Mouse (Mus musculus) limb, embryonic 10.5 days (tissue): ENCODE data around the gene Abcb9. TPM values are rescaled to one million over a fixed set of nuclear protein-coding genes. Genes with fewer than 3 reads are reported as not detected.

Experiments used
- DNase-seq: peaks from one replicate; pipeline ENCODE4 v3.0.0-alpha.2; 2017; ENCODE audit warnings: low spot score
- H3K27ac ChIP-seq: fragments of 300-500 bp; sonication (generic); 2 replicates; pipeline ENCODE4 v1.5.1; 2016; ENCODE audit warnings: mild to moderate bottlenecking
- H3K27me3 ChIP-seq: fragments of 300-500 bp; sonication (generic); 2 replicates; pipeline ENCODE4 v1.6.1; 2016; ENCODE audit warnings: low read depth, mild to moderate bottlenecking; ENCODE audit not compliant: poor library complexity, severe bottlenecking
- H3K36me3 ChIP-seq: fragments of 300-500 bp; sonication (generic); 2 replicates; pipeline ENCODE4 v1.6.1; 2016; ENCODE audit warnings: mild to moderate bottlenecking, moderate library complexity
- H3K4me1 ChIP-seq: fragments of 300-500 bp; sonication (generic); 2 replicates; pipeline ENCODE4 v1.6.1; 2016
- H3K4me3 ChIP-seq: fragments of 300-500 bp; sonication (generic); 2 replicates; pipeline ENCODE4 v1.5.1; 2016; ENCODE audit warnings: mild to moderate bottlenecking, moderate library complexity
- H3K9me3 ChIP-seq: fragments of 300-500 bp; sonication (generic); replicated peaks from 2 replicates; pipeline ENCODE4 v1.6.1; 2016; ENCODE audit warnings: mild to moderate bottlenecking
- WGBS: fragments of 180-500 bp; shearing (Covaris S2); methylation state at CpG from one replicate; pipeline ENCODE4 v1.1.7; 2016; 5-methylcytosine and 5-hydroxymethylcytosine counted together
- polyA plus RNA-seq: library from polyadenylated mRNA; unstranded; fragments of >200 nt; fragmentation: Nextera tagmentation; extraction: Ambion mirVana; gene quantifications from 2 replicates; pipeline ENCODE4 v1.2.1, GENCODE M21; 2016

Abcb9 gene
- polyA plus RNA-seq, 1 experiment from 2014 or later: 0.55 TPM

- H3K9me3 ChIP-seq: no peaks in the 10 kb centered on the region
- WGBS: 2% methylated on average over 26 of the region's 26 CpGs
- DNase-seq: peak; percentile 63
These were observed 64.3 kb downstream of the Abcb9 start for GRCm38 (mm10) chr5:124031068-124031955.

GRCm38 (mm10) chr5:124030386-124031067 is 65.1 kb downstream of the Abcb9 start:
- H3K4me3 ChIP-seq: peak overlapping the region; percentile 76
- 80% methylated on average over 12 of the region's 12 CpGs for WGBS
- peaks cover 38% of the 10 kb centered on the region for H3K36me3 ChIP-seq
- no peaks in the 10 kb centered on the region for H3K9me3 ChIP-seq
- peaks cover 26% of the 10 kb centered on the region for H3K4me1 ChIP-seq
- H3K27me3 ChIP-seq: no peaks in the 10 kb centered on the region
- DNase-seq: no peak
- H3K27ac ChIP-seq: peak overlapping the region; percentile 91; the same call in 1 of the 2 replicates

More at GRCm38 (mm10) chr5:124031068-124031955, 64.3 kb downstream of the Abcb9 start:
- H3K4me3 ChIP-seq: peak overlapping the region; percentile 76
- H3K36me3 ChIP-seq: peaks cover 30% of the 10 kb centered on the region
- peak overlapping the region; percentile 91 for H3K27ac ChIP-seq
- H3K4me1 ChIP-seq: peaks cover 22% of the 10 kb centered on the region
- H3K27me3 ChIP-seq: no peaks in the 10 kb centered on the region

- peaks cover 45% of the 10 kb centered on the region for H3K36me3 ChIP-seq
- H3K27me3 ChIP-seq: no peaks in the 10 kb centered on the region
- no peak overlapping the region for H3K4me3 ChIP-seq
- no peak overlapping the region for H3K27ac ChIP-seq
- DNase-seq: no peak
- 93% methylated on average over 19 of the region's 19 CpGs for WGBS
- H3K4me1 ChIP-seq: peaks cover 35% of the 10 kb centered on the region
- no peaks in the 10 kb centered on the region for H3K9me3 ChIP-seq
These were observed 66.2 kb downstream of the Abcb9 start for GRCm38 (mm10) chr5:124029220-124030035.

DNA sequence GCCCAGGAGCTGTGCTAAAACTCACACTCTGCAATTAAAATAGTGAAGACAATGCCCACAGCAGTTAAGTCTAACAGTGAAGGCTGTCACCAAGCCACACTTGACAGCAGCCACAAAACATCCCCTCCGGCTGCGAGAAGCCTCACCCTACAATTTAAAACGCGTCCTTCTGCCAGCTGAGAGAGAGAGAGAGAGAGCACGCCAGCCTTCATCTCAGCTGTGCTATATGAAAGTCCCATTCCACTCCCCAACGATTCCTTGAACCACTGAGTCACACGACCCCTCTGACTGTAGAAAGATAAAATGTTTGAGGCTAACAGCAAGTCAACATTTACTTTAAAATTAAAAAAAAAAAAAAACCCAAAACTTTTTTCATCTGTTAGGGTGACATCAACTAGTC is 66.9 kb downstream of the Abcb9 start:
- H3K9me3 ChIP-seq: no peaks in the 10 kb centered on the region
- DNase-seq: no peak
- H3K36me3 ChIP-seq: peaks cover 45% of the 10 kb centered on the region
- no peak overlapping the region for H3K27ac ChIP-seq
- H3K4me1 ChIP-seq: peaks cover 39% of the 10 kb centered on the region
- H3K27me3 ChIP-seq: no peaks in the 10 kb centered on the region
- no peak overlapping the region for H3K4me3 ChIP-seq
- whole genome bisulfite sequencing: 85% methylated on average over 7 of the region's 7 CpGs

DNA sequence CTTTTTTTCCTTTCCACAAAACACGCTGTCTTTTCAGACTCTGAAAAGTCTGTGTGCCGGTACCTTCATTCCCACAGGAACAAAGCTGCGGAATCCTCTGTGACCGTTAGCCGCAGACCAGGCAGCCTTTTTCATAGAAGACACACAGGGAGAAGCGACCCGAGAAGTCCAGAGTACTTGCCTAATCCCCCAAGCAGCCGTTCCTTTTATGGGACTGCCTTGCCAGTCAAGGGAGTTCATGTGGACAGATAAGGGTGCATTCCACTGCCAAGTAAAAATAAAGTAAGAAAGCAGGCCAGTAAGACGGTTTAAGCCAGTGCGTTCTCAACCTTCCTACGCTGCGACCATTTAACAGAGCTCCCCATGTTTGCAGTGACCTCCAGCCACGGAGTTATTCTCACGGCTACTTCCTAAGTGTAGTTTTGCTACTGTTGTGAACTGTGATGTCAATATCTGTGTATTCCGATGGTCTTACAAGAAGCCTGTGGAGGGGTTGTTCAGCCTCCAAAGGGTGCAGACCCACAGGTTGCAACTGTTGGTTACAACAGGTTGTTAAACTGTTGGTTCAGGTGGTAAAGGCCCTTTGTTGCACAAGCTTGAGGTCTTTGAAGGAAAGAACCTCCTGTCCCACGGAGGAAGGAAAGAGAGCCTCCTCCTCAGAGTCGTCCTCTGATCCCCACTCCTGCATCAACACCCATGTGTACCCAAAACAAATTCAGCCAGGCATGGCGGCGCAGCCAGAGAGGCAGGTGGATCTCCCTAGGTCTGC is 67.7 kb downstream of the Abcb9 start:
- WGBS: 85% methylated on average over 19 of the region's 19 CpGs
- Histone ChIP-seq H3K9me3 (no peaks in the 10 kb centered on the region), H3K4me1 (peaks cover 42% of the 10 kb centered on the region), H3K27ac (no peak overlapping the region), H3K36me3 (peaks cover 45% of the 10 kb centered on the region), H3K4me3 (no peak overlapping the region), H3K27me3 (no peaks in the 10 kb centered on the region)
- DNase-seq: no peak

DNA sequence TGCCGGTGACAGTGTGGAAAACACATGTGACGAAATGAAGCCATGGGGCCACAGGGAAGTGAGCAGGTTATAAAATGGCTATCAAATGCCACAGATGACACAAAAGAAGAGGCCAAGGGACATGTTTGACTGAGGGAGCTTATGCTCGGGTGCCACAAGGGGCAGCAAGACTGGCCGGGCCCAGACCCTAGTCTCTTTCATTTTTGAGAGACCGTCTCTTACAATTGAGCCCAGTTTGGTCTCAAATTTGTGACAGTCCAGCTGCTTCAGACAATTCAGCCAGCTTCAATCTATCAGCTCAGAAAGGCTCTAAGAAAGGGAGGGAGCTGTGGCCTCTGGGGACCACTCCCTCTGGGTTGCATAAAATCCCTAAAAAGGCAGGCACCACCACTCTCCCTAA is 69.0 kb downstream of the Abcb9 start:
- Histone ChIP-seq H3K4me3 (no peak overlapping the region), H3K36me3 (peaks cover 52% of the 10 kb centered on the region), H3K4me1 (peaks cover 42% of the 10 kb centered on the region)

DNA sequence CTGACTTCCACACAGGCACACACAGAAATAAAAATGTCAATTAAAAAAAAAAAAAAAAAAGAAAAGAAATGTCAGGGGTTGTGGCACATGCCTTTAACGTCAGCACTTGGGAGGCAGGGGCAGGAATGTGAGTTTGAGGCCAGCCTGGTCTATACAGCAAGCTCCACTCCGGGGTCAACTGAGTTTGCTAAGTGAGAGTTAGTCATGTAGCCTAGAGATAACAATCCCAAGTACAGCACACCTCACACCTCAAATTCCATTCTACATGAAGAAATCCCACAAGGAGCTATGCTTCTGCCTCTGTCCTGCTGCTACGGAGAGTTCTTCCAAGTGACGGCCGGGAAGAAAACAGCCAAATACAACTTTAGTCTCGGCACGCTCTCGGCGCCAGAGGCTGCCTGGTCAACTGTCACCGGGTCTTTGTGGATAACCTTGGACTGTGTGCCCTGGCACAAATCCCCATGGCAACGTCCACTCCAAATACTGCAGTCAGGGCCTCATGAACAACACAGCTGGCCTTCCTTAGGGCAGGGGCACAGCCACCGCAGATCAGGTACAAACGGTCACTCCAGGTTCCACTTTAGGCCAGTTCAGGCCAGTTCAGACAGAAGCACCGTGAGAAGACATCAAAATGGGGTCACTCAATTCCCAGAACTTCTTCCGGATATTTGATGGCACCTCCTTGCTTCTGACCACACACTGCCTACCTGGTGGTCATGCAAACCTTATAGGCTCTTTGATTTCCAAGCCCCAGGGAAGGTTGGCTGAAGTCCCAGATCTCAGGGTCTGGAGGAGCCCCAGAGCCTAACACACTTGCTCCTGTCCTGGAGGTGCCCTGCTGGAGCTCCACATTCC is 69.8 kb downstream of the Abcb9 start:
- no peaks in the 10 kb centered on the region for H3K9me3 ChIP-seq
- no peak for DNase-seq
- no peak overlapping the region for H3K27ac ChIP-seq
- 93% methylated on average over 15 of the region's 15 CpGs for WGBS
- H3K4me1 ChIP-seq: peaks cover 36% of the 10 kb centered on the region
- H3K36me3 ChIP-seq: peaks cover 60% of the 10 kb centered on the region
- no peak overlapping the region for H3K4me3 ChIP-seq
- H3K27me3 ChIP-seq: no peaks in the 10 kb centered on the region

More for the DNA sequence above, 69.0 kb downstream of the Abcb9 start:
- Histone ChIP-seq H3K27ac (no peak overlapping the region), H3K9me3 (no peaks in the 10 kb centered on the region), H3K27me3 (no peaks in the 10 kb centered on the region)
- WGBS: 94% methylated on average over 5 of the region's 5 CpGs
- DNase-seq: no peak

- no peak overlapping the region for H3K4me3 ChIP-seq
- H3K27ac ChIP-seq: no peak overlapping the region
- no peak for DNase-seq
- no peaks in the 10 kb centered on the region for H3K27me3 ChIP-seq
- H3K4me1 ChIP-seq: peaks cover 29% of the 10 kb centered on the region
- peaks cover 64% of the 10 kb centered on the region for H3K36me3 ChIP-seq
- H3K9me3 ChIP-seq: no peaks in the 10 kb centered on the region
- WGBS: 84% methylated on average over 9 of the region's 9 CpGs
These were observed 70.5 kb downstream of the Abcb9 start for GRCm38 (mm10) chr5:124025146-124025545.

GRCm38 (mm10) chr5:124024677-124025076 is 70.9 kb downstream of the Abcb9 start:
- 83% methylated on average over 6 of the region's 6 CpGs for whole genome bisulfite sequencing
- Histone ChIP-seq H3K36me3 (peaks cover 61% of the 10 kb centered on the region), H3K27me3 (no peaks in the 10 kb centered on the region), H3K9me3 (no peaks in the 10 kb centered on the region), H3K4me1 (peaks cover 29% of the 10 kb centered on the region), H3K27ac (no peak overlapping the region), H3K4me3 (no peak overlapping the region)
- DNase-seq: no peak

DNA sequence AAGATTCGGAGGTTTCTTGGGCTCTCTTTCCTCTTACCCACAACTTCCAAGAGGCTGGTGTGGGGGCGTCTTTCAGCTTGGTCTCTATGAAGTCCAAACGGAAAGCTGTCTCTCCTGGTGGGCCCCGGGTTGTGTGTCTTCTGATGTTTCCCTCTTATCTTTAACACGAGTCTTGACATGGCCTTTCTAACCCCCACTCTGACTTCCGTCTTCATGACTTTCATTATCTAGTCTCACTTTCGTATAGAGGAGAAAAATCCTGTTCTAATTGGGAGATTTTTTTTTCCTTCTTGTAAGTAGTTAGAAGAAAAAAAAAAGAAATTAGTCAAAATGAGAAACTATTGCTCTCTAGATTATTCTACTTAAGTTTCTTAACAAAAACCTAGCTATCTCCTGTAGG is 73.2 kb downstream of the Abcb9 start:
- H3K4me3 ChIP-seq: no peak overlapping the region
- 80% methylated on average over 7 of the region's 7 CpGs for WGBS
- no peak for DNase-seq
- H3K36me3 ChIP-seq: peaks cover 53% of the 10 kb centered on the region
- H3K27me3 ChIP-seq: no peaks in the 10 kb centered on the region
- no peaks in the 10 kb centered on the region for H3K9me3 ChIP-seq
- peaks cover 26% of the 10 kb centered on the region for H3K4me1 ChIP-seq
- H3K27ac ChIP-seq: no peak overlapping the region

DNA sequence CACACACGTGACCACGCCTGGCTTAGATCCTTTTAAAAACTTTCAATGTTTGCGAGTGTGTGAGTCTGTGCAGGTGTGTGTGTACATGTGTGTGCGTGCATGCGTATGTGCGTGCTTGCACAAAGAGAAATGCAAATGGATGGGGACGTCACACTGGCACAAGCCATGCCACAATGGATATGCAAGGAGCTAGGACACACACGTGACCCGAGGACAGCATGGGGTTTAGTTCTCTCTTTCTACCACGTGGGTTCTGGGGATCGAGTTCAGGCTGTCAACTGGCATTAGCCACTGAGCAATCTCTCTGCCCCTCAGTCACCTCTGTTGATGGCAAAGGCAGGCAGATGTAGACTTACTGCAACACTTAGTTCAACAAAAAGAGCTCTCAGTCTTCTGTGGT is 73.9 kb downstream of the Abcb9 start:
- DNase-seq: no peak
- H3K36me3 ChIP-seq: peaks cover 49% of the 10 kb centered on the region

More for the DNA sequence above, 73.9 kb downstream of the Abcb9 start:
- no peaks in the 10 kb centered on the region for H3K9me3 ChIP-seq
- H3K27me3 ChIP-seq: no peaks in the 10 kb centered on the region
- peaks cover 28% of the 10 kb centered on the region for H3K4me1 ChIP-seq
- H3K27ac ChIP-seq: no peak overlapping the region
- WGBS: 90% methylated on average over 11 of the region's 11 CpGs
- H3K4me3 ChIP-seq: no peak overlapping the region
